Mouse (Mus musculus): Measurements from ENCODE around the gene Slc44a1.

DNA sequence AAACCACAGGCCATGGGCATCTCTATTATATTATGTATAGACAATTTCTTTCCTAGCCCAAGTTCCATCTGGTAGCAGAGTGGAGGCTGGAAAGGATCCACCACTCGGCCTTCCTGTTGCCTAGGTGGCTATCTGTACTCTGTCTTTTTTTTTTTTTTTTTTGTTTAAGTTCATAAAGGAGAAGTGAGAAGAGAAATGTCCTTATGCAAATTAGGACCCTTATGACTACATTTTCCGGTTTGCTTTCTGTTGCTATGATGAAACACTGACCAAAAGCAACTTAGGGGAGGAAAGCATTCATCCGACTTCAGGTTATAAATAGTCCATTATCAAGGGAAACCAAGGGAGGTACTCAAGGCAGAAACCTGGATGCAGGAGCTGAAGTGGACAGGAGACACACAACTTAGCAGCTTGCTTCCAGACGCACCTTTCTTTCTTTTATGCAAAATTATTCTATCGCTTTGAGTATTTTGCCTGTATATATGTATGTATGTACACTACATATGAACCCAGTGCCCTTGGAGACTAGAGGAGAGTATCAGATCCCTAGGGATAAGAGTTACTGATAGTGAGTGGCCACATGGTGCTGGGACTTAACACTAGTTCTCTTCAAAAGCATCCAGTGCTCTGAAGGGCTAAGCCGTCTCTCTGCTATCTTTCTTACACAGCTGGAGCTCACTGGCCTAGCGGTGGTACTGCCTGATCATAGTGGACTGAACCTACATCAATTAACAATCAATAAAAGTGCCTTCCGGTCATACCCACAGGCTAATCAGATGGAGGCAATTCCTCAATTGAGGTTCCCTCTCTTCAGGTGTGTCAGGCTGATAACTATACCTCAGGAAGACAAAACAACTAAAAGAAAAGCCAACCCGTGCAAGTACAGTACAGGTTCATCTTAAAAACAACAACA, 28.0 kb upstream of the Slc44a1 start:
- TF ChIP-seq CTCF (IDR thresholded peaks at IDR 0.05; ENCODE audit: insufficient read depth, low read depth, low read length) (no peak), POLR2A (IDR thresholded peaks at IDR 0.05; ENCODE audit: insufficient read depth, low read depth, low read length) (no peak)
